Mouse (Mus musculus) testis, adult 2 months (tissue): ENCODE results near the gene Fbxo2.

Source experiments
- CTCF ChIP-seq: fragments of 200-500 bp; IDR thresholded peaks from 2 replicates; pipeline ENCODE4 v1.5.1; 2012; ENCODE audit warnings: low read depth, mild to moderate bottlenecking, inconsistent platforms, low read length, moderate library complexity; ENCODE audit not compliant: control insufficient read depth, insufficient read depth, insufficient replicate concordance
- POLR2A ChIP-seq: fragments of 200-500 bp; IDR thresholded peaks from 2 replicates; pipeline ENCODE4 v1.6.1; 2012; ENCODE audit warnings: low read depth, mild to moderate bottlenecking, inconsistent platforms, low read length, moderate library complexity; ENCODE audit not compliant: control insufficient read depth

- TF ChIP-seq POLR2A (no peak), CTCF (no peak)
Measured at GRCm38 (mm10) chr4:148194400-148194799, 34.0 kb downstream of the Fbxo2 start.
